Mouse (Mus musculus): ENCODE data around the gene Cacna1b. TPM values are rescaled to one million over a fixed set of nuclear protein-coding genes. Genes with fewer than 3 reads are reported as not detected.

Cacna1b gene
- polyA plus RNA-seq, 1 experiment: 100 TPM

DNA sequence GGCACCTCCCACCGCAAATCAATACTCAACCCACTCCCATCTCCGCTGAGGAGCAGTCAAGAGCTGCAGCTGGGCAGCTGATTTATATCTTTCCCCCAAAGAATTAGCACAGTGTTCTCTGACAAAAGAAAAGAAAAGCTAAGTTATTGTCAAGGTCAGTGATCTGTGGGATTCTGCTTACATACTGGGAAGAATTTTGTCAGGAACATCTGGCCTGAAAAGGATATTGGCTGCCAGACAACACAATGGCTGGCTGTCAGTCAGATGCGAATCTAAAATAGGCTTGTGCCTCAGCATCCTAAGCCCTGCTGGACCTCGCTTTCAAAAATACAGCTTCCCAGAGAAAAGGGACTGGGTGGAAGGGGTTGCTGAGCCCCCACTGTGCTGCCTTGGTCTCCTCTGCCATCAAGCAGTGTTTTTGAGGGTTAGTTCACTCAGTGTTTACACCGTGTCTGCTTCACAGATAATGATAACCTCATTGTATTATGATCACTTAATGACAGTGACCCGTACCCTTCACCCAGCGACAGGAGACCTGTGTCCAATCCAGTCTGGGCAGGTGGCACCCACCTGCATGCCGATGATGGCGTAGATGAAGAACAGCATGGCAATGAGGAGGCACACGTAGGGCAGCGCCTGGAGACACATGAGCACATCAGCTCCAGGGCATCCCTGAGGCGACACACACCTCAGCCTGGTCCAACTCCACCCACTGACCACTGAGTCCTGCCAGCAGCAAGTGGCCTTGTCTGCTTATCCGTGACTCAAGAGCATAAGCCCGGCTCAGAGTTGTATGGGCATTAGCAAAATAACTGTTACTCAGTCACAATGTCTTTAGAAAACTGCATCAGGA, 124.6 kb downstream of the Cacna1b start:
- no peak for TF ChIP-seq CTCF (IDR thresholded peaks at IDR 0.05; ENCODE audit: borderline replicate concordance, extremely low read depth, insufficient read depth, insufficient read length)
- TF ChIP-seq POLR2A (IDR thresholded peaks at IDR 0.05; ENCODE audit: borderline replicate concordance, extremely low read depth, insufficient read depth, insufficient read length, poor library complexity, severe bottlenecking): no peak
- DNase-seq (ENCODE audit: low read depth): peak; percentile 42

DNA sequence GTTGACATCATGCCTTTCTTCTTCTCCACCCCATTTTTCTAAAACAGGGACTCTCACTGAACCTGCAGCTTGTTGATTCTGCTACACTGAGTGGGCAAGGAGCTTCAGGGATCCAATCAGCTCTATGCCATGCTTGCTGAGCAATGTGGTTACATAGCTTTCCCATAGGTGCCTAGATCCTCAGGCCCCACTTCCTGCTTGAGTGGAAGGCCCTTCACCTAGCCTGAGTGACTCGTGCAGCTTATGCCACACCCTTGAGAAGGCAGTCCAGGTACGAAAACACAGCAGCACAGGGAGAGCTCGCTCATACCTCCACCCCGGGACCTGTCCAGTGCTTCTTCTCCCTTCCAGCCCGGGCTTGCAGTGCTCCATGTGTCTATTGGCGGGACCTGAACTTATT, 129.3 kb downstream of the Cacna1b start:
- no peak for DNase-seq (ENCODE audit: low read depth)
- TF ChIP-seq POLR2A (IDR thresholded peaks at IDR 0.05; ENCODE audit: borderline replicate concordance, extremely low read depth, insufficient read depth, insufficient read length, poor library complexity, severe bottlenecking): no peak
- no peak for TF ChIP-seq CTCF (IDR thresholded peaks at IDR 0.05; ENCODE audit: borderline replicate concordance, extremely low read depth, insufficient read depth, insufficient read length)

DNA sequence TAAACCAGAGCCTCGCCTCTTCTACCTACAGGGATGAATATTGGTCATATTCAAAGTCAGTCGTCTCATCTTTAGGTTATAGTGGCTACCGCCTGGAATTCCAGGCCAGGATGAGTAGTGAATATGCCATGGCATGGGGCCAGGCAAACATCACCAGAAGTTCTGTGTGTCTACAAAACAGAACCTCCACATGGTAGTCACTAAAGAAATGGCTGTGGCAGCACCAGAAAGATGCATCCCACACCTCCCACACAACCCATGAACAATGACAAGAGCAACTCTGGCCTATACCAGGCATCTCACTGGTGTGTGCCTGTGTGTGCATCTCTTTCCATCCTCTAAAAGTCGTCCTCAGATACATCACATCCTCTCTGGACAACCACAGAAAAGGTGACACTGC, 145.8 kb downstream of the Cacna1b start:
- DNase-seq (ENCODE audit: low read depth): no peak
- no peak for TF ChIP-seq CTCF (IDR thresholded peaks at IDR 0.05; ENCODE audit: borderline replicate concordance, extremely low read depth, insufficient read depth, insufficient read length)
- no peak for TF ChIP-seq POLR2A (IDR thresholded peaks at IDR 0.05; ENCODE audit: borderline replicate concordance, extremely low read depth, insufficient read depth, insufficient read length, poor library complexity, severe bottlenecking)

DNA sequence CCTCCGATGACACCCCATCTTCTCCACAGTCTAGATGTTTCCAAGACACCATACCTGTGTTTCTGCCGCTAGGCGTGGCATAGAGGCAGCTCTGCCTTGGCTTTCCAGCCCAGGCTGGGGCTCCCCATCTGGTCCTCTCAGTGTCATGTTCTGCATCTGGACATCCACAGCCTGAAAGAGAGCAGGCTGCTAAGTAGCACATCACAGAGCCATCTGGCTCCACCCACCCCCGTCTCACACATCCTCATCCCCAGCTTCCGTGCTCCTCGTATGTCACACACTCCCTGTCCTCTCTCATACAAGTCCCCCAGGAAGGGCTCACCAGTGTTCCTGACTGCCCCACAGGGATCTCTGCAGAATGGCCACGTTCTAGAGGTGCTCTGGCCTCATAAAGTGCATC, 153.2 kb downstream of the Cacna1b start:
- no peak for DNase-seq (ENCODE audit: low read depth)
- TF ChIP-seq CTCF (IDR thresholded peaks at IDR 0.05; ENCODE audit: borderline replicate concordance, extremely low read depth, insufficient read depth, insufficient read length) (no peak), POLR2A (IDR thresholded peaks at IDR 0.05; ENCODE audit: borderline replicate concordance, extremely low read depth, insufficient read depth, insufficient read length, poor library complexity, severe bottlenecking) (no peak)

DNA sequence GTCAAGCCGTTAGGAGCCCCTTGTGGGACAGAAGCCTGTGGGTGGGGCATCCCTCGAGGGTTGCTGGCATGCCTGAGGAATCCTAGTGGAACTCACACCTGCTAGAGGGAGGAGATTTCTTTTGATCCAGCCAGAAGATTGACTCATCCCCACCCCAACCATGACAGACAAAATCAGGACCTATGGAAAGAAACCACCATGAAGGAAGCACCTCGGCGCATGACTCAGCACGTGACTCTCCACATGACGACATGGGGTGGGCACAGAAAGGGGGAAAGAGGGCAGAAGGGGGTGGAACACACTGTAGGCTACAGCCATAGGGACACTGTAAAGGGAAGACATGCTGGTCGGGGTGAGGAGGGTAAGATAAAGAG, 154.2 kb downstream of the Cacna1b start:
- no peak for DNase-seq (ENCODE audit: low read depth)
- TF ChIP-seq POLR2A (IDR thresholded peaks at IDR 0.05; ENCODE audit: borderline replicate concordance, extremely low read depth, insufficient read depth, insufficient read length, poor library complexity, severe bottlenecking): no peak
- TF ChIP-seq CTCF (IDR thresholded peaks at IDR 0.05; ENCODE audit: borderline replicate concordance, extremely low read depth, insufficient read depth, insufficient read length): no peak

DNA sequence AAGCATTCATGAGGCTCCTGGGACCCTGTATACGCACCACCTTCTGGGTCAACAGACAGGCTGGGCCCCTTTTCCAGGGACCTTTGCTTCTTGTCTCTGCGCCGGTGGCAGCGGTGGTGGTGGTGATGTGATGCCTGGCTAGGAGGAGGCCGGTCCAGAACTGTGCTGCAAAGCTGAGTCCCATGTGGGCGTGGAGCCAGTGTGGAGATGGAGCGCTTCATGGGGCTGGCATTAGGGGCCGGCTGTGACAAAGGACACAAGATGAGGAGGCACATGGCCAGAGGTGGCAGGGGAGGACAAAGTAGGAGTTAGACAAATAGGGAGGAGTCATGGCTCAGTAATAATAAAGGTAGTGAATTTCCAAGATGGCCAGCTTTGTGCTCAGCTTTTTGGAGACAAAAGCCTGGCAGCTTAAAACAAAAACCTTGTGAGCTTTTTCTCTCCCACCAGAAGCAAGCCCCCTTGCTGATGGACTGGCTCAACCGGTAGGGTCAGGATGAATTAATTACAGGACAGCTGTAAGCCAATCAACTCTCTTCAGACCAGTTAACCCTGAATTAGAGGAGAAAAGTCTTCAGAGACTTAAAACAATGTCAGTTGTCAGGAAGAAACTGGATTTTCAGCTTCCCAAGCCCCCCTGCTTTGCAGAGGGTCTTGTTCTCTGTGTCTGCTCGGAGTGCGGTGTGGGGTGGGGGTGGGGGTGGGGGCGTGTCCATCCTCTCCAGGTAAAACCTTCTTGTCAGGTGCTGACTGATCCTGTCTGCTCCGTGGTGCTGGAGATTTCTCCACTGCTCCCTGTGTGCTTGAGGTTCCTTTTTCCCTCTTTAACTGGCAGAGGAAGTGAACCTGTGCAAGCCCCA, 154.8 kb downstream of the Cacna1b start:
- DNase-seq (ENCODE audit: low read depth): peak; percentile 39
- no peak for TF ChIP-seq POLR2A (IDR thresholded peaks at IDR 0.05; ENCODE audit: borderline replicate concordance, extremely low read depth, insufficient read depth, insufficient read length, poor library complexity, severe bottlenecking)
- TF ChIP-seq CTCF (IDR thresholded peaks at IDR 0.05; ENCODE audit: borderline replicate concordance, extremely low read depth, insufficient read depth, insufficient read length): no peak

DNA sequence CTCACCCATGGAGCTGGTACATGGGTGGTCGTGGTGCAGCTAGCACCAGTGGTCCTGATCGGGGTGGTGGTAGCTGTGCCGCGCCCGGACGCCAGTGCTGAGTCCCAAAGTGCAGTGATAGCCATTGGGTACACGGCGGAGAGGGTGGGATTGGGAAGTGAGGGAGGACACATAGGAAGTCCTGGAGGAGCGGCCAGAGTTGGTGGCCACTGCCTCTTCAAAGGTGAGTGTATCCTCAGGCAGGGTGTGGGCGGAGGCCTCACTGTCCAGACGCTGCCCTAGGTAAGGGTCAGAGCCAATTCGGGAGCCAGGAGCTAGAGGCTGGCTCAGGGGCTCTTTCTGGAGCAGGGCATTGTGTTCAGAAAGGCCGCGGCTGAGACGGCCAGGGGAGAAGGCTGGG, 156.4 kb downstream of the Cacna1b start:
- no peak for TF ChIP-seq CTCF (IDR thresholded peaks at IDR 0.05; ENCODE audit: borderline replicate concordance, extremely low read depth, insufficient read depth, insufficient read length)
- TF ChIP-seq POLR2A (IDR thresholded peaks at IDR 0.05; ENCODE audit: borderline replicate concordance, extremely low read depth, insufficient read depth, insufficient read length, poor library complexity, severe bottlenecking): no peak
- DNase-seq (ENCODE audit: low read depth): no peak

DNA sequence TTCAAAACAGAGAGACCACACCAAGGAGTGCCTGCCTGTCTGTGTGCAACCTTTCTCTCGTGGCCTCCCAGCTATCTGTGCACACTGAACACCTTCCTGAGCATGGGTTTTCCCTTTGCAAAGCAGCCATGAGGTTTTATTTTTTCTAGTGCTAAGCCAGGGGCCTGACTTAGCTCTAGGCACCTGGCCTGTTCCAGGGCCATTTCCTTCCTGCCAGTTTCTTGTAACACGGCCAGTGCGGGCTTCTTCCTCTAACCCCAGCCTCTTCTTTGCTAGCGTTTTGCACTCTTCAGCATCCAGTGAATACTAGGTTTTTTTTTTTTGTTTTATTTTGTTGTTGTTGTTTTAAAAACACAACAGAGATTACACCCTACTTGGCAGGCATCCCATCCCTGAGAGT, 157.9 kb downstream of the Cacna1b start:
- no peak for TF ChIP-seq CTCF (IDR thresholded peaks at IDR 0.05; ENCODE audit: borderline replicate concordance, extremely low read depth, insufficient read depth, insufficient read length)
- no peak for TF ChIP-seq POLR2A (IDR thresholded peaks at IDR 0.05; ENCODE audit: borderline replicate concordance, extremely low read depth, insufficient read depth, insufficient read length, poor library complexity, severe bottlenecking)

DNA sequence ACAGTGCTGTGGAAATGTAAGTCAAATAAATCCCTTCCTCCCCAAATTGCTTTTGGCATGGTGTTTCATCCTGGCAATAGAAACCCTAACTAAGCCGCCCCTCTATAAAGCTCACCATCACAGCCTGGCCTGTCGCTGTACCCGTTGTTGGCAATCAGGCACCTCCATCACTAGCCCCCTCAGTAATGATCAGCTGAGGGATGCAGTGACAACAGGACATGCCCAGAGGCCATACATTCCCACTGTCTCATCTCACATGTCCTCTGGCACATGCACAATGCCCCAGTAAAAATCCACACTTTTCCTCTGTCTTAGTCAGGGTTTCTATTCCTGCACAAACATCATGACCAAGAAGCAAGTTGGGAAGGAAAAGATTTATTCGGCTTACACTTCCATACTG, 173.5 kb downstream of the Cacna1b start:
- DNase-seq (ENCODE audit: low read depth): no peak
- TF ChIP-seq CTCF (IDR thresholded peaks at IDR 0.05; ENCODE audit: borderline replicate concordance, extremely low read depth, insufficient read depth, insufficient read length): no peak
- no peak for TF ChIP-seq POLR2A (IDR thresholded peaks at IDR 0.05; ENCODE audit: borderline replicate concordance, extremely low read depth, insufficient read depth, insufficient read length, poor library complexity, severe bottlenecking)

More for the DNA sequence above, 157.9 kb downstream of the Cacna1b start:
- no peak for DNase-seq (ENCODE audit: low read depth)

DNA sequence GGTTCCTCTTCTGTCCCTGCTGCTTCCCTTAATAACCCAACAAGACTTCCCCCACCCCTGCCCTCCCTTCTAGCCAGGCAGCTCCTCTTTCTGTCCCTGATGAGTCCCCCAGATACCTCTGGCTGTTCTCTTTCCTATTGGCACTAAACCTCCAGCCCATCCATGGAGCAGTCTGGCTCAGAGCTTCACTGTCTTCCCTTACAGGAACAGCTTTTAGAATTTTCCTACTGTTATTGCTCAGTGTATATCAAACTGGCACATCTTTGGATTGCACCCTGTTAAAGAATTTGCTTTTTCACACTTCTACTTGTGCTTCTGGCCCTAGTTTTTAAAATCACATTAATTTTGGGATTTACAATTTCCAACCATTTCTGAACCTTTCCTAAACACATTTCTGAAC, 175.0 kb downstream of the Cacna1b start:
- no peak for DNase-seq (ENCODE audit: low read depth)
- TF ChIP-seq POLR2A (IDR thresholded peaks at IDR 0.05; ENCODE audit: borderline replicate concordance, extremely low read depth, insufficient read depth, insufficient read length, poor library complexity, severe bottlenecking) (no peak), CTCF (IDR thresholded peaks at IDR 0.05; ENCODE audit: borderline replicate concordance, extremely low read depth, insufficient read depth, insufficient read length) (no peak)

DNA sequence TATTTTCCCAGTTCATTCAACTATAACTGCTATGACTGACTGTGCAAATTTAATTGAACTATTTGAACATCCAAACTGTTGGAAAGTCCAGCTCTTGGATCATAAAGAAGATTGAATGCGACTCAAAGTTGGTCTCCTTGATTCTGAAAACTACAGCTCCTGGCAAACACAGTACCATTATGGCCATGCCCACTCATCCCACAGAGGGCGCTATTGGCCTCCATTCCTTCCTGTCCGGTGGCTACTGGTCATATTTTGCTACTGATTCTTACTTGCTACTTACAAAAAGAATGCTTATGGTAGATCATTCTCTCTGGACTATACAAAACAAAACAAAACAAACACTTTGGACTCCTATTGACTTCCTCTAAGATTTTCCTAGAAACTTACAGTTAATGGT, 188.3 kb downstream of the Cacna1b start:
- peak; percentile 46 for DNase-seq (ENCODE audit: low read depth)
- TF ChIP-seq POLR2A (IDR thresholded peaks at IDR 0.05; ENCODE audit: borderline replicate concordance, extremely low read depth, insufficient read depth, insufficient read length, poor library complexity, severe bottlenecking) (no peak), CTCF (IDR thresholded peaks at IDR 0.05; ENCODE audit: borderline replicate concordance, extremely low read depth, insufficient read depth, insufficient read length) (peak; percentile 68; the same call in 1 of the 2 replicates)
